Mouse (Mus musculus) erythroblast, embryonic 14.5 days (primary cell): ENCODE data around the gene Gripap1.

Source experiments
- GATA1 ChIP-seq: IDR thresholded peaks from 2 replicates; pipeline ENCODE4 v1.6.1; 2012; ENCODE audit warnings: low read length, inconsistent platforms, mixed read lengths
- TAL1 ChIP-seq: IDR thresholded peaks from 3 replicates; pipeline ENCODE4 v1.6.1; 2012; ENCODE audit warnings: low read length, inconsistent platforms, mixed read lengths

DNA sequence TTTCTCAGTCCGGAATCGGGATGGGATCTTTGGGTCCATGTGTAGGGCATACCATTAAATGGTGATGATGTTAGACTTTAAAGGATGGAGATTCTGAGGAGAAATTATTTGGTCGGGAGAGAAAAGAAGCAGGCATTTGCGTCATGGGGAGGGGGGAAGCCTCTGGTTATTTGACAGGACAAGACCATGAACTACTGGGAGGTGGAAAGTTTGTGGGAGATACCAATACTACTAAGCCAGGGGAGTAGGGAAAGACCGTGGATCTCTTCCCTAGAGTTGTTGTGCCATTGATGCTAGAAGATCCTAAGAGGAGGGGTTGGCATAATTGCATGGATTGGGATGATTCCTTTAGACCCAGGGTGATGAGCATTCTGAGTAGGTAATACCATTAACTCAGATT, 744 bp downstream of the Gripap1 start:
- TF ChIP-seq GATA1 (no peak), TAL1 (no peak)
